In genomic region chr5:125052237-125052602, GRCm38 (mm10) we compare ENCODE assay signal across 9 mouse cellular contexts. TPM values are rescaled to one million over a fixed set of nuclear protein-coding genes. Genes with fewer than 3 reads are reported as not detected.
DNase-seq lines count a peak whose midpoint lies in the region; ATAC-seq and TF ChIP-seq lines count a peak whose summit lies in the region.
"Had no signal": no experiment of that assay in that cellular context is flagged by ENCODE, and none has a peak within 500 bp of the region (broad histone marks: within the 10 kb centered on the region; RNA-seq: fewer than 3 reads in every experiment).

No protein-coding gene starts in this region.

- no peak for TF ChIP-seq POLR2A in bone marrow, adult 2 months (IDR thresholded peaks at IDR 0.05; ENCODE audit: borderline replicate concordance, control insufficient read depth, low read depth, low read length)

- WGBS in bone marrow, adult 2 months = 24% methylated on average over 10 of the region's 10 CpGs
- WGBS in heart, embryonic 16.5 days = 37% methylated on average over 10 of the region's 10 CpGs

- peak; percentile 71 for DNase-seq in gastrocnemius, adult 2 months
- DNase-seq in gastrocnemius, postnatal 4 days (ENCODE audit: low spot score in 2 of 2) = no peak
- peak; percentile 80 for DNase-seq in lung, postnatal 36 days
- no peak for DNase-seq in right cerebral cortex, adult 18-20 months
- no peak for DNase-seq in c-Kit-positive CD71-positive TER-119-positive erythroid progenitor cells, embryonic 14.5 days (ENCODE audit: low spot score)
- DNase-seq in adrenal gland, adult 2 months = no peak

- TF ChIP-seq CTCF in gastrocnemius, adult 2 months (IDR thresholded peaks at IDR 0.05) = no peak
- TF ChIP-seq CTCF in bone marrow, adult 2 months (IDR thresholded peaks at IDR 0.05; ENCODE audit: control insufficient read depth, insufficient read depth, low read length) = no peak

- H3K4me2 ChIP-seq in heart, embryonic 16.5 days (ENCODE audit: low read depth, low read length) = no peak overlapping the region
- H3K4me2 ChIP-seq: neural tube, embryonic 12.5 days had no signal

- H3K4me3 ChIP-seq in gastrocnemius, adult 2 months = peak overlapping the region; percentile 41
- H3K4me3 ChIP-seq in bone marrow, adult 2 months (replicated peaks; ENCODE audit: control insufficient read depth, low read depth, low read length) = no peak overlapping the region
- H3K4me3 ChIP-seq in heart, embryonic 16.5 days (ENCODE audit: low read length) = no peak overlapping the region
- H3K4me3 ChIP-seq: neural tube, embryonic 12.5 days had no signal

- peaks cover 28% of the 10 kb centered on the region for H3K4me1 ChIP-seq in bone marrow, adult 2 months (ENCODE audit: control insufficient read depth, insufficient read depth, low read length)
- peaks cover 61% of the 10 kb centered on the region for H3K4me1 ChIP-seq in heart, embryonic 16.5 days (ENCODE audit: control insufficient read depth, insufficient read depth, low read length)

- no peaks in the 10 kb centered on the region for H3K9me3 ChIP-seq in heart, embryonic 16.5 days (replicated peaks; ENCODE audit: control insufficient read depth, low read length)
- H3K9me3 ChIP-seq: neural tube, embryonic 12.5 days had no signal

- H3K36me3 ChIP-seq in heart, embryonic 16.5 days (ENCODE audit: control insufficient read depth, insufficient read depth) = peaks cover 39% of the 10 kb centered on the region

- no peak overlapping the region for H3K9ac ChIP-seq in heart, embryonic 16.5 days (ENCODE audit: low read length)
- H3K9ac ChIP-seq: neural tube, embryonic 12.5 days had no signal

- peak overlapping the region; percentile 82 for H3K27ac ChIP-seq in gastrocnemius, adult 2 months
- H3K27ac ChIP-seq in bone marrow, adult 2 months (ENCODE audit: control insufficient read depth, insufficient read depth, low read depth, low read length, poor library complexity) = peak overlapping the region; percentile 13; the same call in 1 of the 2 replicates
- peak overlapping the region; percentile 63 for H3K27ac ChIP-seq in heart, embryonic 16.5 days (ENCODE audit: low read length)
- H3K27ac ChIP-seq: neural tube, embryonic 12.5 days had no signal

- H3K27me3 ChIP-seq in heart, embryonic 16.5 days (ENCODE audit: control insufficient read depth, insufficient read depth, low read length) = no peaks in the 10 kb centered on the region
- H3K27me3 ChIP-seq: neural tube, embryonic 12.5 days had no signal

- intact Hi-C loops in gastrocnemius, adult 2 months (cut with DNase I) = no loop called here

- peak; percentile 25; the same call in 1 of the 2 replicates for ATAC-seq in heart, embryonic 16.5 days (replicated peaks; ENCODE audit: extremely low read depth, insufficient read depth, low FRiP score)

RNA-seq across cellular contexts. Expression of gene Rflna, which starts 49.2 kb away (rescaled TPM):
- not detected for total RNA-seq in gastrocnemius, adult 2 months (2021)
- 1 to 10 TPM; 2.0 to 2.3 TPM for total RNA-seq in gastrocnemius, postnatal 4 days (2021)
- polyA plus RNA-seq in bone marrow, adult 2 months (2011; ENCODE audit: insufficient read depth, insufficient read length, low replicate concordance, missing spikeins) = not detected in 2 replicates
- polyA plus RNA-seq in heart, embryonic 16.5 days (2015; fragmentation: Nextera tagmentation; extraction: Ambion mirVana) = 1.0 and 1.3 TPM in 2 replicates
- total RNA-seq in adrenal gland, adult 2 months (2021) = 1 to 10 TPM; 4.6 to 5.6 TPM
- 18.7 and 21.1 TPM in 2 replicates for polyA plus RNA-seq in adrenal gland, adult 2 months (2012; rRNA removed)

Comparison
In these comparisons a context has a peak if more than half of its experiments do, and no peak if none do; other contexts are left out.
1. DNase-seq: peak in gastrocnemius, adult 2 months (single experiment) and lung, postnatal 36 days (single experiment); none in gastrocnemius, postnatal 4 days (0 of 2), right cerebral cortex, adult 18-20 months (single experiment), c-Kit-positive CD71-positive TER-119-positive erythroid progenitor cells, embryonic 14.5 days (single experiment) and adrenal gland, adult 2 months (single experiment).
2. H3K27ac ChIP-seq: peak in every context shown above with its lines; median percentile 82 in gastrocnemius, adult 2 months; 63 in heart, embryonic 16.5 days; 13 in bone marrow, adult 2 months.